Mouse (Mus musculus) ovary, adult 10 weeks (tissue): ENCODE measurements around the gene Hibch. TPM values are rescaled to one million over a fixed set of nuclear protein-coding genes. Genes with fewer than 3 reads are reported as not detected.

Experiments
- polyA plus RNA-seq: library from polyadenylated mRNA; stranded (reverse); fragments of 350-450 nt; fragmentation: Illumina TruSeq; extraction: RNeasy Lipid Tissue Mini Kit (QIAGEN cat#74804); gene quantifications from one replicate; pipeline ENCODE4 v1.2.3, GENCODE M21; 2014

Hibch gene
- 79.5 TPM for polyA plus RNA-seq

GRCm38 (mm10) chr1:52844782-52845665, at the start of gene Hibch:
Gene Hibch (plus strand): TSS chr1:52844929.

GRCm38 (mm10) chr1:52816910-52817812, 27.6 kb upstream of the Hibch start, which contains the start of gene Inpp1:
Gene Inpp1 (minus strand): TSS chr1:52817688.

Other genes starting within 250 kb of the Hibch start
- gene Nemp2, start 214.2 kb upstream of the Hibch start, polyA plus RNA-seq, result 10.2 TPM
- gene Mfsd6, start 117.5 kb upstream of the Hibch start, polyA plus RNA-seq, result 26.9 TPM
- gene Inpp1, start 27.2 kb upstream of the Hibch start, polyA plus RNA-seq, result 13.9 TPM
- gene 1700019D03Rik, start 175.2 kb downstream of the Hibch start, polyA plus RNA-seq, result 2.0 TPM
- gene Mstn, start 216.7 kb downstream of the Hibch start, polyA plus RNA-seq, result not detected